Mouse (Mus musculus) midbrain, postnatal 0 days (tissue): Measurements from ENCODE around the gene Larp1b. TPM values are rescaled to one million over a fixed set of nuclear protein-coding genes. Genes with fewer than 3 reads are reported as not detected.

Experiments used
- ATAC-seq: fragments of 200-750 bp; cut with Nextera tagmentation; 2 replicates; pipeline ENCODE4 v1.8.0; 2017; ENCODE audit warnings: moderate number of reproducible peaks, mild to moderate bottlenecking, moderate TSS enrichment, moderate library complexity; ENCODE audit not compliant: low FRiP score
- DNase-seq: peaks from one replicate; pipeline ENCODE4 v3.0.0-alpha.2; 2015; ENCODE audit warnings: low spot score
- H3K27ac ChIP-seq: fragments of 300-500 bp; sonication (generic); 2 replicates; pipeline ENCODE4 v1.5.1; 2014; ENCODE audit warnings: low read depth, mild to moderate bottlenecking, low read length, mixed read lengths
- H3K27me3 ChIP-seq: fragments of 300-500 bp; sonication (generic); 2 replicates; pipeline ENCODE4 v1.6.1; 2014; ENCODE audit warnings: low read length, control low read depth, mixed read lengths; ENCODE audit not compliant: insufficient read depth
- H3K36me3 ChIP-seq: fragments of 300-500 bp; sonication (generic); 2 replicates; pipeline ENCODE4 v1.6.1; 2014; ENCODE audit warnings: low read length, control low read depth, mixed read lengths; ENCODE audit not compliant: insufficient read depth
- H3K4me1 ChIP-seq: fragments of 300-500 bp; sonication (generic); 2 replicates; pipeline ENCODE4 v1.6.1; 2014; ENCODE audit warnings: mild to moderate bottlenecking, control low read depth, antibody characterized with exemption, low read length, mixed read lengths; ENCODE audit not compliant: insufficient read depth
- H3K4me2 ChIP-seq: fragments of 300-500 bp; sonication (generic); 2 replicates; pipeline ENCODE4 v1.6.1; 2014; ENCODE audit warnings: low read depth, mild to moderate bottlenecking, low read length, mixed read lengths; ENCODE audit not compliant: poor library complexity, severe bottlenecking
- H3K4me3 ChIP-seq: fragments of 300-500 bp; sonication (generic); 2 replicates; pipeline ENCODE4 v1.5.1; 2014; ENCODE audit warnings: low read depth, mild to moderate bottlenecking, low read length, moderate library complexity
- H3K9ac ChIP-seq: fragments of 300-500 bp; sonication (generic); replicated peaks from 2 replicates; pipeline ENCODE4 v1.6.1; 2014; ENCODE audit warnings: mild to moderate bottlenecking, low read length, moderate library complexity, mixed read lengths; ENCODE audit not compliant: poor library complexity, severe bottlenecking
- H3K9me3 ChIP-seq: fragments of 300-500 bp; sonication (generic); 2 replicates; pipeline ENCODE4 v1.6.1; 2016; ENCODE audit warnings: low read length, control low read depth
- CTCF ChIP-seq: IDR thresholded peaks from 2 replicates; pipeline ENCODE4 v1.5.1; 2016; ENCODE audit warnings: antibody characterized with exemption, mild to moderate bottlenecking
- polyA plus RNA-seq: library from polyadenylated mRNA; unstranded; fragments of >200 nt; fragmentation: Nextera tagmentation; extraction: Ambion mirVana; gene quantifications from 2 replicates; pipeline ENCODE4 v1.2.1, GENCODE M21; 2015
- total RNA-seq: library from RNA; depleted of rRNA; stranded (reverse); fragments of >200 nt; gene quantifications from 2 replicates; pipeline ENCODE4 v1.2.3, GENCODE M21; 2014; rRNA removed

The Larp1b gene
- total and polyA plus RNA-seq, 2 experiments from 2014 or later, result 5.0 to 12.8 TPM

GRCm38 (mm10) chr3:41087071-41087470 lies 137.4 kb downstream of the Larp1b start:
- Histone ChIP-seq H3K9ac (no peak overlapping the region), H3K9me3 (no peaks in the 10 kb centered on the region), H3K4me1 (peaks cover 4% of the 10 kb centered on the region; the same call in 1 of the 2 replicates), H3K4me2 (no peak overlapping the region), H3K4me3 (no peak overlapping the region), H3K36me3 (no peaks in the 10 kb centered on the region), H3K27me3 (no peaks in the 10 kb centered on the region), H3K27ac (no peak overlapping the region)
- no peak for DNase-seq
- no peak for TF ChIP-seq CTCF
- ATAC-seq, result no peak

Other genes starting within 250 kb of the Larp1b start
- 0.49 TPM in 1 of 2 replicates, not detected in the other for gene Slc25a31, start 241.0 kb upstream of the Larp1b start, total RNA-seq
- 0.09 and 0.50 TPM in 2 replicates for gene Slc25a31, start 241.0 kb upstream of the Larp1b start, polyA plus RNA-seq
- gene Hspa4l, start 205.3 kb upstream of the Larp1b start, total RNA-seq, result 33.2 and 39.5 TPM in 2 replicates
- 38.8 and 43.1 TPM in 2 replicates for gene Hspa4l, start 205.3 kb upstream of the Larp1b start, polyA plus RNA-seq
- gene Plk4, start 149.8 kb upstream of the Larp1b start, total RNA-seq, result 8.7 and 9.7 TPM in 2 replicates
- 9.2 and 9.6 TPM in 2 replicates for gene Plk4, start 149.8 kb upstream of the Larp1b start, polyA plus RNA-seq
- 8.5 and 10.2 TPM in 2 replicates for gene Mfsd8, start 102.9 kb upstream of the Larp1b start, total RNA-seq
- gene Mfsd8, start 102.9 kb upstream of the Larp1b start, polyA plus RNA-seq, result 6.7 TPM in 2 replicates
- 14.8 and 15.9 TPM in 2 replicates for gene Abhd18, start 102.9 kb upstream of the Larp1b start, total RNA-seq
- gene Abhd18, start 102.9 kb upstream of the Larp1b start, polyA plus RNA-seq, result 8.3 and 8.5 TPM in 2 replicates
- 0.14 TPM in 1 of 2 replicates, not detected in the other for gene 1700034I23Rik, start 47.3 kb upstream of the Larp1b start, total RNA-seq
- 0.13 and 0.28 TPM in 2 replicates for gene 1700034I23Rik, start 47.3 kb upstream of the Larp1b start, polyA plus RNA-seq
- 28.4 and 32.0 TPM in 2 replicates for gene Pgrmc2, start 133.2 kb downstream of the Larp1b start, total RNA-seq
- gene Pgrmc2, start 133.2 kb downstream of the Larp1b start, polyA plus RNA-seq, result 24.5 and 27.9 TPM in 2 replicates